32 mouse cellular contexts compared by ENCODE assay signal in genomic region chr4:138685813-138686212, GRCm38 (mm10). TPM values are rescaled to one million over a fixed set of nuclear protein-coding genes. Genes with fewer than 3 reads are reported as not detected.
DNase-seq lines count a peak whose midpoint lies in the region; ATAC-seq lines count a peak whose summit lies in the region.
"Had no signal": no experiment of that assay in that cellular context is flagged by ENCODE, and none has a peak within 500 bp of the region (broad histone marks: within the 10 kb centered on the region; RNA-seq: fewer than 3 reads in every experiment).

No protein-coding gene starts in this region.

- 0 out of 2 replicates have a peak overlapping the region, but pooled peaks have one; percentile 2 for H3K27ac ChIP-seq in hindbrain, embryonic 10.5 days
- no peak overlapping the region for H3K27ac ChIP-seq in hindbrain, embryonic 13.5 days
- no peak overlapping the region for H3K27ac ChIP-seq in liver, embryonic 11.5 days (ENCODE audit: low read depth, low read length)
- H3K27ac ChIP-seq: forebrain, embryonic 12.5 days; heart, adult 2 months; hindbrain, embryonic 15.5 days; layer of hippocampus, adult 2 months; liver, embryonic 13.5 days; midbrain, embryonic 12.5 days; stomach, embryonic 15.5 days had no signal

- peaks cover 59% of the 10 kb centered on the region for H3K4me1 ChIP-seq in hindbrain, embryonic 10.5 days (replicated peaks)
- H3K4me1 ChIP-seq in hindbrain, embryonic 13.5 days (replicated peaks), result peaks cover 43% of the 10 kb centered on the region
- no peaks in the 10 kb centered on the region for H3K4me1 ChIP-seq in liver, embryonic 11.5 days (replicated peaks; ENCODE audit: control insufficient read depth, insufficient read depth, low read length)
- H3K4me1 ChIP-seq: heart, embryonic 12.5 days; liver, embryonic 13.5 days; megakaryocyte, embryonic 14.5 days; stomach, embryonic 15.5 days had no signal

- H3K9ac ChIP-seq in hindbrain, embryonic 13.5 days, result no peak overlapping the region
- no peak overlapping the region for H3K9ac ChIP-seq in liver, embryonic 11.5 days (ENCODE audit: low read depth, low read length)
- H3K9ac ChIP-seq: forebrain, embryonic 12.5 days; forebrain, postnatal 0 days; heart, embryonic 12.5 days; hindbrain, embryonic 15.5 days; liver, embryonic 13.5 days; midbrain, embryonic 12.5 days; stomach, embryonic 15.5 days had no signal

- no peaks in the 10 kb centered on the region for H3K9me3 ChIP-seq in hindbrain, embryonic 10.5 days
- H3K9me3 ChIP-seq in hindbrain, embryonic 13.5 days, result no peaks in the 10 kb centered on the region
- no peaks in the 10 kb centered on the region for H3K9me3 ChIP-seq in liver, embryonic 11.5 days (ENCODE audit: control insufficient read depth, low read length)
- H3K9me3 ChIP-seq: forebrain, embryonic 12.5 days; hindbrain, embryonic 15.5 days; liver, embryonic 13.5 days; midbrain, embryonic 12.5 days; stomach, embryonic 15.5 days had no signal

- H3K4me2 ChIP-seq in hindbrain, embryonic 13.5 days, result no peak overlapping the region
- no peak overlapping the region for H3K4me2 ChIP-seq in liver, embryonic 11.5 days
- H3K4me2 ChIP-seq: forebrain, embryonic 12.5 days; heart, embryonic 12.5 days; hindbrain, embryonic 15.5 days; liver, embryonic 13.5 days; midbrain, embryonic 12.5 days; stomach, embryonic 15.5 days had no signal

- no peak for DNase-seq in hindbrain, embryonic 10.5 days (ENCODE audit: low spot score)
- DNase-seq in right cerebral cortex, adult 18-20 months, result peak; percentile 74
- DNase-seq in right cerebral cortex, postnatal 4 days, result no peak
- peak; percentile 24 to 33 for DNase-seq in frontal cortex, postnatal 14 days (ENCODE audit: low spot score in 2 of 2)
- DNase-seq in liver, embryonic 11.5 days (ENCODE audit: low spot score), result no peak
- DNase-seq in yolk sac, embryonic 10.5 days (ENCODE audit: low spot score), result no peak
- DNase-seq: adrenal gland, postnatal 10 days; cerebellum, adult 11 months; cerebellum, adult 9-10 months; forebrain, postnatal 0 days; heart, adult 2 months; heart, postnatal 4 days; kidney, adult 2 months; kidney, postnatal 36 days; liver, embryonic 13.5 days; lung, adult 18-20 months; lung, postnatal 4 days; thymus, postnatal 14 days had no signal

- H3K36me3 ChIP-seq in hindbrain, embryonic 10.5 days, result no peaks in the 10 kb centered on the region
- H3K36me3 ChIP-seq in hindbrain, embryonic 13.5 days, result no peaks in the 10 kb centered on the region
- H3K36me3 ChIP-seq in liver, embryonic 11.5 days (ENCODE audit: control insufficient read depth, insufficient read depth, low read length), result no peaks in the 10 kb centered on the region
- H3K36me3 ChIP-seq: forebrain, embryonic 12.5 days; heart, embryonic 12.5 days; hindbrain, embryonic 15.5 days; liver, embryonic 13.5 days; midbrain, embryonic 12.5 days; stomach, embryonic 15.5 days had no signal

- H3K4me3 ChIP-seq in hindbrain, embryonic 10.5 days, result no peak overlapping the region
- no peak overlapping the region for H3K4me3 ChIP-seq in hindbrain, embryonic 13.5 days
- no peak overlapping the region for H3K4me3 ChIP-seq in liver, embryonic 11.5 days (ENCODE audit: low read depth, low read length)
- H3K4me3 ChIP-seq: erythroblast, embryonic 14.5 days; forebrain, embryonic 12.5 days; heart, adult 2 months; heart, embryonic 12.5 days; hindbrain, embryonic 15.5 days; layer of hippocampus, adult 2 months; liver, embryonic 13.5 days; megakaryocyte, embryonic 14.5 days; midbrain, embryonic 12.5 days; stomach, embryonic 15.5 days had no signal

- ATAC-seq in hindbrain, embryonic 13.5 days (ENCODE audit: low FRiP score), result no peak
- no peak for ATAC-seq in liver, embryonic 11.5 days (replicated peaks; ENCODE audit: low FRiP score)
- ATAC-seq: forebrain, postnatal 0 days; inflammation-experienced regulatory T-cells, adult 6 months; lung, postnatal 0 days; Patski had no signal

- 81% methylated on average over 6 of the region's 6 CpGs for WGBS in hindbrain, embryonic 10.5 days
- WGBS in hindbrain, embryonic 13.5 days, result 81% methylated on average over 6 of the region's 6 CpGs
- WGBS in liver, embryonic 11.5 days, result 67% methylated on average over 6 of the region's 6 CpGs

- peaks cover 62% of the 10 kb centered on the region for H3K27me3 ChIP-seq in hindbrain, embryonic 10.5 days (ENCODE audit: insufficient read depth, poor library complexity, severe bottlenecking)
- peaks cover 34% of the 10 kb centered on the region for H3K27me3 ChIP-seq in hindbrain, embryonic 13.5 days
- peaks cover 27% of the 10 kb centered on the region for H3K27me3 ChIP-seq in liver, embryonic 11.5 days (replicated peaks; ENCODE audit: control insufficient read depth, insufficient read depth, low read length)
- H3K27me3 ChIP-seq: hindbrain, embryonic 15.5 days; Patski had no signal

RNA-seq across cellular contexts. Expression of gene Pla2g2c, which starts 38.8 kb away (rescaled TPM):
- 0.89 and 0.95 TPM in 2 replicates for polyA plus RNA-seq in hindbrain, embryonic 10.5 days (2016; fragmentation: Nextera tagmentation; extraction: Ambion mirVana)
- polyA plus RNA-seq in hindbrain, embryonic 13.5 days (2015; fragmentation: Nextera tagmentation; extraction: Ambion mirVana), result 0.44 and 0.91 TPM in 2 replicates
- 0.22 and 0.27 TPM in 2 replicates for polyA plus RNA-seq in liver, embryonic 11.5 days (2014; fragmentation: Nextera tagmentation; extraction: Ambion mirVana)
- polyA plus RNA-seq: erythroblast, embryonic 14.5 days; inflammation-experienced regulatory T-cells, adult 6 months; liver, embryonic 13.5 days; Patski; urinary bladder, adult 2 months had no signal

RNA-seq across cellular contexts. Expression of gene Vwa5b1, which starts 50.1 kb away (rescaled TPM):
- polyA plus RNA-seq in hindbrain, embryonic 10.5 days (2016; fragmentation: Nextera tagmentation; extraction: Ambion mirVana), result 0.67 and 0.80 TPM in 2 replicates
- 1.3 TPM in 2 replicates for polyA plus RNA-seq in hindbrain, embryonic 13.5 days (2015; fragmentation: Nextera tagmentation; extraction: Ambion mirVana)
- not detected in 2 replicates for polyA plus RNA-seq in liver, embryonic 11.5 days (2014; fragmentation: Nextera tagmentation; extraction: Ambion mirVana)
- polyA plus RNA-seq: erythroblast, embryonic 14.5 days; heart, adult 2 months; heart, embryonic 12.5 days; heart, postnatal 0 days; inflammation-experienced regulatory T-cells, adult 6 months; kidney, adult 2 months; liver, embryonic 13.5 days had no signal

RNA-seq across cellular contexts. Expression of gene Ubxn10, which starts 51.2 kb away (rescaled TPM):
- polyA plus RNA-seq in hindbrain, embryonic 10.5 days (2016; fragmentation: Nextera tagmentation; extraction: Ambion mirVana), result 2.3 and 4.6 TPM in 2 replicates
- polyA plus RNA-seq in hindbrain, embryonic 13.5 days (2015; fragmentation: Nextera tagmentation; extraction: Ambion mirVana), result 3.8 and 4.1 TPM in 2 replicates
- 0.48 and 0.74 TPM in 2 replicates for polyA plus RNA-seq in liver, embryonic 11.5 days (2014; fragmentation: Nextera tagmentation; extraction: Ambion mirVana)
- polyA plus RNA-seq: erythroblast, embryonic 14.5 days; inflammation-experienced regulatory T-cells, adult 6 months; Patski had no signal

Comparison
In these comparisons a context has a peak if more than half of its experiments do, and no peak if none do; other contexts are left out.
1. DNase-seq: peak in right cerebral cortex, adult 18-20 months (single experiment) and frontal cortex, postnatal 14 days (2 of 2); none in hindbrain, embryonic 10.5 days (single experiment), right cerebral cortex, postnatal 4 days (single experiment), liver, embryonic 11.5 days (single experiment) and yolk sac, embryonic 10.5 days (single experiment).